In genomic region chr12:30128561-30129410, GRCm38 (mm10) we compare ENCODE assay signal across 8 mouse cellular contexts. TPM values are rescaled to one million over a fixed set of nuclear protein-coding genes. Genes with fewer than 3 reads are reported as not detected.
DNase-seq lines count a peak whose midpoint lies in the region; ATAC-seq and TF ChIP-seq lines count a peak whose summit lies in the region.

No protein-coding gene starts in this region.

- H3K4me3 ChIP-seq in MEL (ENCODE audit: control insufficient read depth in 1 of 2, insufficient read depth in 1 of 2, low read depth in 2 of 2, low read length in 2 of 2), result no peak overlapping the region
- no peak overlapping the region for H3K4me3 ChIP-seq in embryonic facial prominence, embryonic 14.5 days (ENCODE audit: low read depth, low read length)
- peak overlapping the region; percentile 38 for H3K4me3 ChIP-seq in layer of hippocampus, adult 2 months

- peak; percentile 15 for DNase-seq in MEL (ENCODE audit: low read depth, low spot score)
- peak; percentile 48 to 76 for DNase-seq in adrenal gland, postnatal 36 days
- peak; percentile 79 for DNase-seq in embryonic facial prominence, embryonic 14.5 days (ENCODE audit: low spot score)
- peak; percentile 31 for DNase-seq in heart, postnatal 25 days (ENCODE audit: low spot score)
- DNase-seq in layer of hippocampus, adult 2 months (ENCODE audit: low spot score in 2 of 2), result peak; percentile 78 to 79
- peak; percentile 79 for DNase-seq in lung, postnatal 10 days
- DNase-seq in right cerebral cortex, postnatal 10 days (ENCODE audit: low spot score in 2 of 2), result peak; percentile 86
- DNase-seq in thymus, adult 18-20 months, result no peak

- H3K27me3 ChIP-seq in MEL (ENCODE audit: control insufficient read depth in 1 of 2, insufficient read depth in 2 of 2, low read length in 2 of 2), result no peaks in the 10 kb centered on the region
- no peaks in the 10 kb centered on the region for H3K27me3 ChIP-seq in embryonic facial prominence, embryonic 14.5 days (replicated peaks; ENCODE audit: control insufficient read depth, insufficient read depth, low read length)

- intact Hi-C loops in heart, postnatal 25 days (cut with DNase I), result loop anchor here (1.0 to 5.0 kb wide), 3 partner anchors 78 to 449 kb away; no protein-coding TSS in a partner anchor

- peak; percentile 36 for TF ChIP-seq RAD21 in MEL (IDR thresholded peaks at IDR 0.05; ENCODE audit: low read depth, low read length)

- TF ChIP-seq EP300 in MEL (IDR thresholded peaks at IDR 0.05; ENCODE audit: low read depth in 1 of 2, low read length in 2 of 2), result no peak

- no peaks in the 10 kb centered on the region for H3K79me2 ChIP-seq in MEL (ENCODE audit: control insufficient read depth, insufficient read depth, low read length, poor library complexity)

- H3K27ac ChIP-seq in MEL (ENCODE audit: control insufficient read depth, low read depth, low read length), result no peak overlapping the region
- no peak overlapping the region for H3K27ac ChIP-seq in embryonic facial prominence, embryonic 14.5 days (replicated peaks; ENCODE audit: low read depth, low read length)
- H3K27ac ChIP-seq in layer of hippocampus, adult 2 months, result peak overlapping the region; percentile 69

- ATAC-seq in embryonic facial prominence, embryonic 14.5 days (ENCODE audit: low read depth), result 0 out of 2 replicates have a peak, but pooled peaks have one; percentile 57

- H3K4me2 ChIP-seq in embryonic facial prominence, embryonic 14.5 days (ENCODE audit: low read depth, low read length), result no peak overlapping the region

- H3K36me3 ChIP-seq in MEL (ENCODE audit: control insufficient read depth in 1 of 2, insufficient read depth in 2 of 2, low read length in 2 of 2), result no peaks in the 10 kb centered on the region
- H3K36me3 ChIP-seq in embryonic facial prominence, embryonic 14.5 days (ENCODE audit: control insufficient read depth, insufficient read depth, low read length), result no peaks in the 10 kb centered on the region

- TF ChIP-seq POLR2A in MEL (IDR thresholded peaks at IDR 0.05; ENCODE audit: control insufficient read depth in 1 of 2, insufficient read depth in 1 of 2, low read depth in 1 of 2, low read length in 2 of 2, poor library complexity in 1 of 2), result no peak

- H3K9ac ChIP-seq in MEL (ENCODE audit: control insufficient read depth, low read depth, low read length, poor library complexity, severe bottlenecking), result no peak overlapping the region
- no peak overlapping the region for H3K9ac ChIP-seq in embryonic facial prominence, embryonic 14.5 days (ENCODE audit: low read depth, low read length)

- H3K4me1 ChIP-seq in MEL (ENCODE audit: control insufficient read depth in 1 of 2, insufficient read depth in 2 of 2, low read length in 2 of 2), result no peaks in the 10 kb centered on the region
- no peaks in the 10 kb centered on the region for H3K4me1 ChIP-seq in embryonic facial prominence, embryonic 14.5 days (ENCODE audit: control insufficient read depth, insufficient read depth, low read length)

- TF ChIP-seq CTCF in MEL (IDR thresholded peaks at IDR 0.05 in 2 of 3, conservative IDR thresholded peaks at IDR 0.05 in 1 of 3; ENCODE audit: control insufficient read depth in 1 of 3, insufficient read depth in 1 of 3, low read depth in 2 of 3, low read length in 3 of 3, poor library complexity in 1 of 3, severe bottlenecking in 1 of 3), result peak in 2 of 3 experiments; percentile 18 to 31; a peak in 1 of 6 replicates
- peak; percentile 87 for TF ChIP-seq CTCF in layer of hippocampus, adult 2 months (conservative IDR thresholded peaks at IDR 0.05)

- H3K9me3 ChIP-seq in MEL (replicated peaks; ENCODE audit: insufficient read depth, low read length), result no peaks in the 10 kb centered on the region
- H3K9me3 ChIP-seq in embryonic facial prominence, embryonic 14.5 days (ENCODE audit: control insufficient read depth, low read length), result no peaks in the 10 kb centered on the region

- WGBS in embryonic facial prominence, embryonic 14.5 days, result 54% methylated on average over 7 of the region's 7 CpGs

TF ChIP-seq in MEL, 35 proteins besides CTCF, POLR2A, EP300 and RAD21:
- TF ChIP-seq POLR2AphosphoS5 (IDR thresholded peaks at IDR 0.05; ENCODE audit: borderline replicate concordance, low read depth, low read length) (no peak), SMC3 (IDR thresholded peaks at IDR 0.05; ENCODE audit: low read depth, low read length) (peak; percentile 25; the same call in 1 of the 2 replicates)

RNA-seq across cellular contexts. Expression of gene Tpo, which starts 3.6 kb away (rescaled TPM):
- total RNA-seq in MEL (2012; rRNA removed), result not detected in 2 replicates
- polyA plus RNA-seq in MEL (2012; ENCODE audit: insufficient read depth in 1 of 2, insufficient read length in 2 of 2, low read depth in 1 of 2, low replicate concordance in 2 of 2, missing spikeins in 1 of 2), result not detected
- not detected for total RNA-seq in adrenal gland, postnatal 36 days (2021)
- polyA plus RNA-seq in embryonic facial prominence, embryonic 14.5 days (2014; fragmentation: Nextera tagmentation; extraction: Ambion mirVana), result 0.05 and 0.57 TPM in 2 replicates
- not detected for total RNA-seq in heart, postnatal 25 days (2021)
- under 1 TPM; 0.20 to 0.25 TPM for total RNA-seq in layer of hippocampus, adult 2 months (2021)

Comparison
In these comparisons a context has a peak if more than half of its experiments do, and no peak if none do; other contexts are left out.
1. DNase-seq: peak in MEL (single experiment), adrenal gland, postnatal 36 days (2 of 2), embryonic facial prominence, embryonic 14.5 days (single experiment), heart, postnatal 25 days (single experiment), layer of hippocampus, adult 2 months (2 of 2), lung, postnatal 10 days (single experiment) and right cerebral cortex, postnatal 10 days (2 of 2); none in thymus, adult 18-20 months (0 of 2).